Mouse (Mus musculus) Patski (cell line): Measurements from ENCODE around the gene Rab42. TPM values are rescaled to one million over a fixed set of nuclear protein-coding genes. Genes with fewer than 3 reads are reported as not detected.
A peak's percentile ranks its signal among the peaks of the same experiment; 100 is the strongest.
"Not testable (repeated sequence)": the region's sequence is repeated elsewhere in the genome, so short reads cannot be mapped to it uniquely, and the experiment has no call there.

Source experiments
- ATAC-seq: fragments of 100-300 bp; one replicate; pipeline ENCODE4 v1.8.0; 2021
- CTCF ChIA-PET: fragments of 350-600 bp; sonication (Branson Sonifier 250); formaldehyde crosslinking; loops from one replicate; lab custom pipeline; 2022; ENCODE audit warnings: inconsistent platforms; lab: Charles Lee
- POLR2A ChIA-PET: fragments of 350-600 bp; sonication (Branson Sonifier 250); formaldehyde crosslinking; loops from one replicate; lab custom pipeline; 2022; ENCODE audit warnings: antibody characterized with exemption, inconsistent platforms; lab: Charles Lee
- DNase-seq: peaks from one replicate; pipeline ENCODE4 v3.0.0-alpha.2; 2011; ENCODE audit warnings: low read depth, low spot score
- H3K27me3 ChIP-seq: fragments of 371-371 bp; one replicate; pipeline ENCODE4 v1.5.1; 2021
- CTCF ChIP-seq: fragments of 100-300 bp; IDR thresholded peaks from one replicate; pipeline ENCODE4 v1.5.1; 2021
- in situ Hi-C: fragments of 300-500 bp; cut with MboI; formaldehyde crosslinking; loops from 3 replicates; pipeline ENCODE4 v1.11.1; 2018; ENCODE audit warnings: low pct_unique_long_range_greater_than_20kb, mixed read lengths
- polyA plus RNA-seq: library from polyadenylated mRNA; unstranded; gene quantifications from one replicate; pipeline ENCODE4 v1.2.3, GENCODE M21; 2021

Gene Rab42
- polyA plus RNA-seq, 1 experiment from 2014 or later: not detected

DNA sequence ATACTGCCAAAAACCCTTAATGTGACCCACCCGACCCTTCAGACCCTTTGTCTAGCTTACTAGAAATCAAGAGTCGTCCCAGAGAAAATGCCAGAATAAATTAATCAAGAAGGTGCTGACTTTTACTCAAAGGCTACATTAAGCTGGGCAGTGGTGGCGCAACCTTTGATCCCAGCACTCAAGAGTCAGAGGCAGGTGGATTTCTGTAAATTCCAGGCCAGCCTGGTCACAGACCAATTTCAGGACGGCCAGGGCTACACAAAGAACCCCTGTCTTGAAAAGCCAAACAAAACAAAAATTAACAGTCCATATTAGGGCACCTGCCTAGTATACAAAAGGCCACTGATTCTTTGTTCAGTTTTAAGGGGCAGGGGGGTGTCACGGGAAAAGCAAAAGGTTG is 23.3 kb upstream of the Rab42 start:
- POLR2A ChIA-PET: interaction anchor here (1.7 kb wide), 1 partner anchor 17 kb away, joined by 3 read pairs; no protein-coding TSS in a partner anchor
- ATAC-seq (no peak), DNase-seq (no peak)
- H3K27me3 ChIP-seq: no peaks in the 10 kb centered on the region
- CTCF ChIA-PET: no interaction called here
- TF ChIP-seq CTCF: no peak
- in situ Hi-C loops: no loop called here

DNA sequence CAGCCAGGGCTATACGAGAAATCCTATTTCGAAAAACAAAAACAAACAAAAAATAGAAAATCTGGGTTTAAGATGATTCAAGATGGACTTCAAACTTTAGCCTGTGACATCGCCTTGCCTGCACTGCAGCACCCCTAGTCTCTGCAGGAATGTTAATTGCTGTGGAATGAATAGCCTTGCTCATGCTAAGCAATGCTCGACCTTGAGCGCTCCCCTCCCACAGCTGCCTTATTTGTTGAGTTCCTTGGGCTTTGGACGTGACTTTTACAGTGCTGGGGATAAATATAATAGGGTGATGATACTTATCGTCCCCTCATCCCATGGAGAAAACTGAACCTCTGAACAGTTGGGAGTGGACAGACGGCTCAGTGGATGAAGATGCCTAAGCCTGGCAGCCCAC is 12.5 kb upstream of the Rab42 start:
- no peaks in the 10 kb centered on the region for H3K27me3 ChIP-seq
- ChIA-PET POLR2A (no interaction called here), CTCF (no interaction called here)
- DNase-seq: no peak
- TF ChIP-seq CTCF: no peak
- in situ Hi-C loops: no loop called here
- ATAC-seq: no peak

DNA sequence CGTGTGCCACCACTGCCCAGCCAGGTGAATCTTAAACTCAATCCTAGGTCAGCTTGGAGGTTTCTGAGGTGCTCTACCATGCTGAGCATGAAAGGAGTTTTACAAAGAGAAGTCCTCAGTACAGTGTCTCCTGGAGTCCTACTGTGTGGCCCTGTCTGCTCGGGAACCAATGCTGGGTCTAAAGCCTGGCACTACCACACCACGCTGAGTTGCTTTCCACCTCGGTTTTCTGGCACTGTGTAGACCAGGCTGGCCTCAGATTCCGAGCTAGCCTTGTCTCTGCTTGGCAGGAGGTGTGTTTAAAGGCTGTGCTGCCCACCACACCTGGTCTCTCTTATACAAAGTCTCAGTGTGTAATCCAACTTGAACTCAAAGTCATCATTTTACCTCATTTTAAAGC is 9.4 kb upstream of the Rab42 start:
- CTCF ChIA-PET: no interaction called here
- ATAC-seq (no peak), DNase-seq (no peak)
- in situ Hi-C loops: no loop called here
- POLR2A ChIA-PET: interaction anchor here (2.1 kb wide), 1 partner anchor 17 kb away, joined by 5 read pairs; the partner anchor contains the start of gene Trnau1ap
- no peaks in the 10 kb centered on the region for H3K27me3 ChIP-seq
- TF ChIP-seq CTCF: no peak

DNA sequence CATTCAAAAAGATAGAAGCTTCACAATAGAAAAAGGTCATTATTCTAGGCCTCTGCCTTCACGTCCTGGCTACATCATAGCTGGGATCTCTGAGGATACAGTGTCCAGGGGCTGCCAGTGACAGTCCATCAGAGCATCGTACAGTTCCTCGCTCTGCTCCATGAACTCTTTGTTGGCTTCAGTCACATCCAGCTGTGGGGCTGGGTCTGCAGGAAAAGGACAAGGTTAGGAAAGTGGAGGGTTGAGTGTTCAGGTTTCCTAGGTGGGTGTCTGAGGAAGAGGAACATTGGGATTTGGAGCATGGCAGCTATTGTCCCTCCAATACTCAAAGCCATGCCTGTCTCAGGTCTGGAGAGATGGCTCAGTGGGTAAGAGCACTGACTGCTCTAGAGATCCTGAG is 8.6 kb upstream of the Rab42 start:
- no peak for ATAC-seq
- ChIA-PET POLR2A (interaction anchor here (2.1 kb wide), 1 partner anchor 18 kb away, joined by 5 read pairs; the partner anchor contains the start of gene Trnau1ap), CTCF (no interaction called here)
- H3K27me3 ChIP-seq: no peaks in the 10 kb centered on the region
- TF ChIP-seq CTCF: no peak
- in situ Hi-C loops: no loop called here
- DNase-seq: no peak

DNA sequence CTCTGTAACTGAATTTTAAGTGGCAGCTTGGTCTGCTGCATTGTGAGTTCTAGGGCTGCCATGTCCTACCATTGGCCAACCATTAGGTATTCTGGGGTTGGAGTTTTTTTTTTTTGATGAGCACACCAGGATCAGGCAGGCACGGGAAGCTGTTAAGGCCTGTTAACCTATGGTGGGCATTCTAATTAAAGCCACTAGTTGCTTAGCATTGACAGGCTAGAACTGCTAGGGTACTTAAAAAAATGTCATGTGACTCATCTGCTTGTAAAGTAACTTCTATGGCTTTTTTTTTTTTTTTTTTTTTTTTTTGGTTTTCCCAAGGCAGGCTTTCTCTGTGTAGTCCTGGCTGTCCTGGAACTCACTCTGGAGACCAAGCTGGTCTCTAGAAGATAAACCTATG is 8.0 kb upstream of the Rab42 start:
- ATAC-seq (no peak), DNase-seq (no peak)
- TF ChIP-seq CTCF: no peak
- ChIA-PET CTCF (interaction anchor here (2.5 to 2.7 kb wide), 2 partner anchors 10 to 13 kb away, joined by 14 to 15 read pairs; no protein-coding TSS in a partner anchor), POLR2A (interaction anchor here (2.1 kb wide), 1 partner anchor 18 kb away, joined by 5 read pairs; the partner anchor contains the start of gene Trnau1ap)
- no peaks in the 10 kb centered on the region for H3K27me3 ChIP-seq
- in situ Hi-C loops: no loop called here

DNA sequence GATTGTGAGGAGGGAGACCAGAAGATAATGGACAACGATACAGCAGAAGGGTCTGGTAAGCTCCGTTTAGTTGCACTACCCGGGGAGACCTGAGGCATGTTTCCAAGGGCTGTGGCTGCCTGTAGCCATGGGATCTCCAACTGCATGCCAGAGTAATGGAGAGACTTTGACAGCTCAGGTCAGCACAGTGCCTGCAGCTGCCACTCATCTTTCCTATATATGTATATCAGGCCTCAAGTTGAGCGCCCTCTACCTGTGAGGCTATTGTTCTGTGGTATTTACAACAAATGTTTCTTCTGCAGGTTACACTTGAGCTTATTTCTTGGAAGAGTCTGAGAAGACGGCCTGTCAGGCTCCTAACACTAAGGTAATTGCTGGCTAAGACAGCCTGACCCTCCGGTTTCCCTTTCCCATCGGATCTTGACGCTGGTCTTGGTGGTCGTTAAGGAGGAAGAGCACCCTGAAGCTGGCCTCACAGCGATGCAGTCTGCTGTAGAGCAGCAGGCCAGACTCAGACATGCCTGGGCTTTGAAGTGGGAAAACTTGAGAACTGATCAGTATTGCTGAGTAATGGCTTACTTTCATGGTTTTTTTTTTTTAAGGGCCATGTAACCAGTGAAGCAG is 6.8 kb upstream of the Rab42 start:
- no peak for ATAC-seq
- no peak for DNase-seq
- peak; percentile 70 for TF ChIP-seq CTCF
- no peaks in the 10 kb centered on the region for H3K27me3 ChIP-seq
- ChIA-PET CTCF (interaction anchor here (0.6 to 2.7 kb wide), 15 partner anchors 8 to 205 kb away, joined by 3 to 15 read pairs (median 4); partner anchors contain the start of gene Trnau1ap), POLR2A (interaction anchor here (0.7 to 1.3 kb wide), 5 partner anchors 11 to 200 kb away, joined by 3 to 4 read pairs (median 3); partner anchors contain the start of genes Sesn2 and Taf12)
- in situ Hi-C loops: no loop called here

DNA sequence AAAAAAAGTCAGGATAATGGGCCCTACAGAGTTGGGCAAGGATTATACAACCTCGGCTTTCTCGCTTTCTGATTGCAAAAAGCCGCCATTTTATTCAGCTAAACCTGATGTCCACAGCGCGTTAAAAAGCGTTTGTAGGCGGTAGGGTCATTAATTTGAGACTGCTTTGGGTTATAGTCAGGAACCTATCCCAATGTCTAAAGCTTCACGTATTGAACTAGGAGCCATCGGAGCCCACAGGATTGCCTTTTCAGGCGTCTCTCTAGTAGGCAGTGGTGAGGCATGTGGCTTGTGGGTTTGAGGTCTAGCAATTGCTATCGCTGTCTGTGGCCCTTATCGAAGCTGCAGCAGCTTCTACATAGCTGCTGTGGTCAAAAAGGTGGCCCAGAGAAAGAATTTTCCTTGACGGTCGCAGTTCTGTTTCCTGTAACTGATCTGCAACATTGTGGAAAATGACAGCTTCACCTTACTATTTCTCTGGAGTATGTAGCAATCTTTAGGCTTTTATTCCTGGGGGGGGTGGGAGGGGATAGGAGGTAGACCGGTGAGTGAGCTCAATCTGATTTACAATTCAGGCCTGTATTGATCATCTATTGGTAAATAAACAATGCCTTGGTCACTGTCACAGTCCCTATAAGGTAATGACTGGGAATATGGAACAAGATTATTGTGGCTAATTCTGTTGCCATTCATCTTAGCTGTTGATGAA is 6.1 kb upstream of the Rab42 start:
- ChIA-PET CTCF (interaction anchor here (0.6 to 2.7 kb wide), 13 partner anchors 10 to 206 kb away, joined by 3 to 15 read pairs (median 4); partner anchors contain the start of gene Trnau1ap), POLR2A (interaction anchor here (0.7 to 1.3 kb wide), 5 partner anchors 12 to 201 kb away, joined by 3 to 4 read pairs (median 3); partner anchors contain the start of genes Sesn2 and Taf12)
- no peaks in the 10 kb centered on the region for H3K27me3 ChIP-seq
- ATAC-seq (no peak), DNase-seq (no peak)
- in situ Hi-C loops: no loop called here
- TF ChIP-seq CTCF: no peak

DNA sequence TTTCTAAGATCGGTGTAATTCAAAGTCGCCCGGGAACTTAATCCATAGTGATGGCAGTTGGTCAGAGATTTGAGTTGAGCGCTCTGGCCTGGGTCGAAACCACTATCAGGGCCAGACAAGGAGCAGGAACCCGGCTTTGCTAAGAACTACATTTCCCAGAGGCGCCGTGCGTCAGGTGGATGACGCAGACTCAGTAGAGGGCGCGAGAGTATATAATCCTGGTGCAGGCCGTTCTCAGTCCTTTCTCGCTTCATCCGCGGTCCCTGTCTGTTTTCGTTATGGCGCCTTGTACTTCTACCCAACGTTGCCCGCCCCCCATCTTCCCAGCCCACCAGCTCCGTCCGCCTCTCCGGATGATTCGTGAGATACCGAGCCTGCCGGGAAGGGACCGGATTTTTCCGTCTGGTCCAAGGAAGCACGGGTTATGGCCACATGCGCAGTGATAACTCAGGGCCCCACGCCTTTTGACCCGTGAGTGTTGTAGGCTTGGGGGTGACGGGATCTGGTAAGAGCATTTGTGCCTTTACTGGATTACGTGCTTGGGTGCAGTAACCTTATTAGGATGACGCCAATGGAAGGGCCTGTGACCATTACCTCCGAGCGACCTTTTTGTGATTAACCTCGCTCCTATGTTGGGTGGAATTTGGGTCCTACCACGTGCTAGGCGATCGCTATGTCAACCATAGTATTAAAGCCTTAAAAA is 5.4 kb upstream of the Rab42 start:
- H3K27me3 ChIP-seq: no peaks in the 10 kb centered on the region
- ChIA-PET POLR2A (no interaction called here), CTCF (interaction anchor here (1.1 to 2.7 kb wide), 6 partner anchors 12 to 206 kb away, joined by 3 to 15 read pairs (median 8); partner anchors contain the start of gene Trnau1ap)
- in situ Hi-C loops: no loop called here
- TF ChIP-seq CTCF: no peak
- peak; percentile 74 for ATAC-seq
- DNase-seq: peak; percentile 49

DNA sequence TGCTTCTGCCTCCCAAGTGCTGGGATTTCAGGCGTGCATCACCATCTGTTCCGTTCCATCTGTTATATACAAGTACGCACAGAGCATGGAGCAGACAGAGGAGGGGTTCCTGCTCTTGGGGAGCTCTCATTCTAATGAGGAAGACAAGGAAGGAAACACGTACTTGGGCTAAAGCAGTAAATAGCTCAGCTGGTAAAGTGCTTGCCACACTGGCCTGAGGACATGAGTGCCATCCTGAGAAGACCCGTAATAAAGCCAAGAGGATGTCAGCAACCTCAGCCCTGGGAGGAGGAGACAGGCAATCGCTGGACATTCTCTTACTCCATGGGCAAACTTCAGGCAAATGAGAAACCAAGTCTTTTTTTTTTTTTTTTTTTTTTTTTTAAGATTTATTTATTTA is 2.8 kb upstream of the Rab42 start:
- ChIA-PET CTCF (no interaction called here), POLR2A (no interaction called here)
- in situ Hi-C loops: no loop called here
- TF ChIP-seq CTCF: no peak
- DNase-seq: no peak
- H3K27me3 ChIP-seq: no peaks in the 10 kb centered on the region
- no peak for ATAC-seq

DNA sequence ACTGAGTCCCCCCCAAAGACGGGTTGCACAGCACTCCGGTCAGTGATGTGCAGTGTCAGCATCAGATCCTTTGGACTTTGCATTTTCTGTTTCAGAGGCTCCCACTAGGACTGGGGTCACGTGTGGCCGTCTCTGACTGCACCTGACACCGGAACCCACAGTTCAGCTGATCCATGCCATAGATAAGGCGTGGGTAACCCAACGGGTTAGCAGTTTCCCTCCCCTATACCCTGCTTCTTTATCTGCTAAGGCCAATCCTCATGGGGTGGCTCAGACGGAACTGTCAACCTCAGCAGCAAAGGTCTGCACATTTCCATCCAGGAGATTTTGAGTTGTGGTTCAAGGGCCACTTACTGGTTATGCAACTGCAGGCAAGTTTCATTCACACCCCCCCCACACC is 2.1 kb upstream of the Rab42 start:
- no peak for TF ChIP-seq CTCF
- ChIA-PET POLR2A (no interaction called here), CTCF (no interaction called here)
- no peak for ATAC-seq
- DNase-seq: no peak
- H3K27me3 ChIP-seq: no peaks in the 10 kb centered on the region
- in situ Hi-C loops: no loop called here

DNA sequence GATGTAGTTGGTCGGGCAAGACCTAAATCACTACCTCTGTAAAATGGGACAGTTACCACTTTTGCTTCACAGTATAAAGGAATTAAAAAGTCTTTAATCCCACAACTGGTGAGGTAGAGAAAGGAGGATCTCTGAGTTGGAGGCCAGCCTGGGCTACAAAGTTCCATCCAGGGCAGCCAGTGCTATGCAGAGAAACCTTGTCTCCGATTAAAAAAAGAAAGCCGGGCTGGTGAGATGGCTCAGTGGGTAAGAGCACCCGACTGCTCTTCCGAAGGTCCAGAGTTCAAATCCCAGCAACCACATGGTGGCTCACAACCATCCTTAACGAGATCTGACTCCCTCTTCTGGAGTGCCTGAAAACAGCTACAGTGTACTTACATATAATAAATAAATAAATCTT is 299 bp upstream of the Rab42 start:
- CTCF ChIA-PET, H3K27me3 ChIP-seq, POLR2A ChIA-PET, ATAC-seq, DNase-seq: not testable (repeated sequence)
- in situ Hi-C loops: loop anchor here (5.0 kb wide), 1 partner anchor 109 kb away; no protein-coding TSS in a partner anchor
